Mouse (Mus musculus) CD8-positive naive resting alpha-beta T cell, adult 57 days (primary cell): Measurements from ENCODE around the gene Espnl. TPM values are rescaled to one million over a fixed set of nuclear protein-coding genes. Genes with fewer than 3 reads are reported as not detected.

ENCODE experiments used
- total RNA-seq: library from RNA; stranded (reverse); gene quantifications from one replicate; pipeline ENCODE4 v1.2.4, GENCODE M21; 2023

Gene Espnl
- total RNA-seq = not detected

GRCm38 (mm10) chr1:91321760-91322438 lies at the start of gene Espnl:
Espnl (plus strand) TSS chr1:91322075.

GRCm38 (mm10) chr1:91297799-91298744 lies 23.8 kb upstream of the Espnl start, which contains the start of gene Scly:
Scly (plus strand) TSS chr1:91298338.

GRCm38 (mm10) chr1:91350841-91351240 lies 29.0 kb downstream of the Espnl start, which contains the start of gene Klhl30:
Klhl30 (plus strand) TSS chr1:91351016.

GRCm38 (mm10) chr1:91366215-91367108 lies 44.6 kb downstream of the Espnl start, which contains the start of gene Erfe:
Erfe (plus strand) TSS chr1:91366430.

Other genes starting within 250 kb of the Espnl start
- gene Rbm44, start 177.0 kb upstream of the Espnl start, total RNA-seq = 2.1 TPM
- gene Ramp1, start 142.3 kb upstream of the Espnl start, total RNA-seq = 18.8 TPM
- gene Ube2f, start 71.8 kb upstream of the Espnl start, total RNA-seq = 60.5 TPM
- 18.6 TPM for gene Scly, start 23.7 kb upstream of the Espnl start, total RNA-seq
- gene Klhl30, start 28.9 kb downstream of the Espnl start, total RNA-seq = not detected
- not detected for gene Erfe, start 44.4 kb downstream of the Espnl start, total RNA-seq
- gene Ilkap, start 76.7 kb downstream of the Espnl start, total RNA-seq = 117 TPM
- gene Hes6, start 92.0 kb downstream of the Espnl start, total RNA-seq = 26.7 TPM
- 7.5 TPM for gene Per2, start 137.2 kb downstream of the Espnl start, total RNA-seq
- 4.7 TPM for gene Traf3ip1, start 172.6 kb downstream of the Espnl start, total RNA-seq
- gene Asb1, start 218.5 kb downstream of the Espnl start, total RNA-seq = 9.6 TPM